Mouse (Mus musculus): ENCODE results near the gene Cldn24.

The Cldn24 gene

GRCm38 (mm10) chr8:47823777-47824176 is 1.8 kb downstream of the Cldn24 start:
- in situ Hi-C loops (cut with MboI; ENCODE audit: low pct_unique_long_range_greater_than_20kb in 1 of 2, low sequenced_read_pairs in 2 of 2, unreplicated experiment in 1 of 2), result no loop called here

- in situ Hi-C loops (cut with MboI; ENCODE audit: low pct_unique_long_range_greater_than_20kb in 1 of 2, low sequenced_read_pairs in 2 of 2, unreplicated experiment in 1 of 2), result no loop called here
Measured at GRCm38 (mm10) chr8:47824182-47824581, 2.2 kb downstream of the Cldn24 start, which contains the start of gene Cldn22. Cldn22 (plus strand) TSS chr8:47824482.

- in situ Hi-C loops (cut with MboI; ENCODE audit: low pct_unique_long_range_greater_than_20kb in 1 of 2, low sequenced_read_pairs in 2 of 2, unreplicated experiment in 1 of 2), result no loop called here
Measured at GRCm38 (mm10) chr8:47825596-47825995, 3.7 kb downstream of the Cldn24 start.

DNA sequence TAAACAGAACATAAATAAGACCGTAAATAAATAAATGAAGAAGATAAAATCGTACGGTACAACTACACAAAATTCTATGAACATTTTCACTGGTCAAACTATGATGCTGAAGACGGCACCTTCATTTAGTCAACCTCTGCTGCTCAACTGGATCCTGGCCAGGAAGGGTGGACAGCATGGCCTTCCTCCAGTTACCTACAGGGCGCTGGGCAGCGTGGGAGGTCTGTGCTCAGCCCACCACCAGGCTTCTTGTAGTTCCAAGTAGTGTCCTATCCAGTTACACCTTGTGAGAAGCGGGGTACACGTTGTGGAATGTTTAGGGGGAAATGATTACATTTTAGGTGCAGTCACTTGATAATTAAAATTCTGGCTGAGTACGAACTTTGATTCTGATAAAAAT is 5.0 kb downstream of the Cldn24 start:
- in situ Hi-C loops (cut with MboI; ENCODE audit: low pct_unique_long_range_greater_than_20kb in 1 of 2, low sequenced_read_pairs in 2 of 2, unreplicated experiment in 1 of 2), result no loop called here

DNA sequence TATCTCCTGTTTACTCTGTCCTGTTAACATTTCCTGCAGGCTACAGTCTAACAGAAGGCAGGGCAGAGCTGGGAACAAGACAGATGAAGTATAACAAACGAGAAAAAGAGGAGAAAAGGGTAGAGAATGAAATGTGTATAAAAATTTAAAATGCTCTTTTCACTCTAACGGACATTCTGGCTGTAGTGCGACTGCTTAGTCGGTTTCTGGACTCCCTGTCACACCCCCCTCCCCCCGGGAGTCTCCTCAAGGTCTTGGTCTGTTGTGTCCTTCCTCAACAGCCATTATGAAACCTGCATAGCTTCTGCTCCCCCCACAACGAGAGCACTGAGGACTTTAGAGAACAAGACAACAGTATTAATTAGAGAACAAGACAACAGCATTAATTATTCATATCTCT is 10.7 kb downstream of the Cldn24 start:
- in situ Hi-C loops (cut with MboI; ENCODE audit: low pct_unique_long_range_greater_than_20kb in 1 of 2, low sequenced_read_pairs in 2 of 2, unreplicated experiment in 1 of 2), result loop anchor here in 1 of 2 experiments (10.0 kb wide), 1 partner anchor 88 kb away; no protein-coding TSS in a partner anchor

- in situ Hi-C loops (cut with MboI; ENCODE audit: low pct_unique_long_range_greater_than_20kb in 1 of 2, low sequenced_read_pairs in 2 of 2, unreplicated experiment in 1 of 2), result loop anchor here in 1 of 2 experiments (10.0 kb wide), 1 partner anchor 89 kb away; no protein-coding TSS in a partner anchor
Measured at GRCm38 (mm10) chr8:47833944-47834343, 12.0 kb downstream of the Cldn24 start.

- in situ Hi-C loops (cut with MboI; ENCODE audit: low pct_unique_long_range_greater_than_20kb in 1 of 2, low sequenced_read_pairs in 2 of 2, unreplicated experiment in 1 of 2), result loop anchor here in 1 of 2 experiments (10.0 kb wide), 1 partner anchor 98 kb away; no protein-coding TSS in a partner anchor
Measured at GRCm38 (mm10) chr8:47843063-47843462, 21.1 kb downstream of the Cldn24 start.

- in situ Hi-C loops (cut with MboI; ENCODE audit: low pct_unique_long_range_greater_than_20kb in 1 of 2, low sequenced_read_pairs in 2 of 2, unreplicated experiment in 1 of 2), result loop anchor here in 1 of 2 experiments (10.0 kb wide), 1 partner anchor 99 kb away; no protein-coding TSS in a partner anchor
Measured at GRCm38 (mm10) chr8:47843651-47844050, 21.7 kb downstream of the Cldn24 start.

DNA sequence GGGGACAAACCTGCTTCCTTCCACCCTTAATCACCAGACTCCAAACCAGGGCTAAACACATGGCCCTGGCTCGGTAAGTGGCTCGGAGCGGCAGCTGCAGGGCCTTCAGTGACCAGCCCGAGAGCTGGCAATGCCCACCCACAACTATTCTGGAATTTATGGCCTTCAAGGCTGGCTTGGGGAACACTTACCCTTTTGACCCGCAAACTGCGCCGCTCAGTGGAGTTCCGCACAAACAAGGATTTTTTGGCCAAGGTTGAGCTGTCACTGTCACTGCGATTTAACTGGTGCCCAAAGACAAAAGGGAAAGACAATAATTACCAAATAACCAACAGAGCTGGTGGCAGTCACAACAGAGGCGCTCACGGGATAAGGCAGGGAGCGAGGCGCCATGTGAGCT is 24.0 kb downstream of the Cldn24 start:
- in situ Hi-C loops (cut with MboI; ENCODE audit: low pct_unique_long_range_greater_than_20kb in 1 of 2, low sequenced_read_pairs in 2 of 2, unreplicated experiment in 1 of 2), result loop anchor here in 1 of 2 experiments (10.0 kb wide), 1 partner anchor 101 kb away; no protein-coding TSS in a partner anchor

GRCm38 (mm10) chr8:47847161-47847560 is 25.2 kb downstream of the Cldn24 start:
- in situ Hi-C loops (cut with MboI; ENCODE audit: low pct_unique_long_range_greater_than_20kb in 1 of 2, low sequenced_read_pairs in 2 of 2, unreplicated experiment in 1 of 2), result loop anchor here in 1 of 2 experiments (10.0 kb wide), 1 partner anchor 102 kb away; no protein-coding TSS in a partner anchor

DNA sequence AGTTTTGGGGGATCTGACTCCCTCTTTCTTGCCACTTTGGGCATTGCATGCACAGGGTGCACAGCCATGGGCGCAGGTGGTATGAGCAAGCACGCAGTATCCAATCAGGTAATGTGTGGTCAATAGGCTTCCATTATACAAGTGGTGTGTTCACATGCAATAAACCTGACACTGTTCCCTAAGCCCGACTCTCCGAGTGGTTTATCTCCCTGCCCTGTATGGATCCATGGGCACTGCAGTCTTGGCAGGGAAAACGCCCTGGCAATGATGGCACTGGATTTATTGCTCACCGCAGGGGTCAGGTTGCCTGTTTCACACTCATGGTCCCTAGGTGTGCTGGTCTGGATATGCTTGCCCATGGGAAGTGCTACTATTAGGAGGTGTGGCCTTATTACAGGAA is 26.0 kb downstream of the Cldn24 start:
- in situ Hi-C loops (cut with MboI; ENCODE audit: low pct_unique_long_range_greater_than_20kb in 1 of 2, low sequenced_read_pairs in 2 of 2, unreplicated experiment in 1 of 2), result loop anchor here in 1 of 2 experiments (10.0 kb wide), 1 partner anchor 103 kb away; no protein-coding TSS in a partner anchor

DNA sequence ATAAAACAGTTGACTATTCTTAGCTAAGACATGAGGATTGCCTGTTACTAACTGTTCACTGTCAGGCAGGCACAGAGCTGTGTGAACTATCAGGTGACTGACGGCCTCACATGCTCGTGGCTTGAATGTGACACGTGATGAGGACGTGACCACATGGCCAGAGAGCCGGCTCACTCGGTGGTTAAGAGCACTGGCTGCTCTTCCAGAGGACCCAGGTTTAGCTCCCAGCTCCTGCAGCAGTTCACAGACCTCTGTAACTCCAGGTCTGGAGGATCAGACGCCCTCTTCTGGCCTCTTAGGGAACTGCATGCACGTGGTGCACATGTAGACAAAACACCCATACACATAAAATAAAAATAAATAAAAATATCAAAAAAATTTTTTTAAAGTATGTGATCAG is 27.9 kb downstream of the Cldn24 start:
- in situ Hi-C loops (cut with MboI; ENCODE audit: low pct_unique_long_range_greater_than_20kb in 1 of 2, low sequenced_read_pairs in 2 of 2, unreplicated experiment in 1 of 2), result loop anchor here in 1 of 2 experiments (10.0 kb wide), 1 partner anchor 105 kb away; no protein-coding TSS in a partner anchor

DNA sequence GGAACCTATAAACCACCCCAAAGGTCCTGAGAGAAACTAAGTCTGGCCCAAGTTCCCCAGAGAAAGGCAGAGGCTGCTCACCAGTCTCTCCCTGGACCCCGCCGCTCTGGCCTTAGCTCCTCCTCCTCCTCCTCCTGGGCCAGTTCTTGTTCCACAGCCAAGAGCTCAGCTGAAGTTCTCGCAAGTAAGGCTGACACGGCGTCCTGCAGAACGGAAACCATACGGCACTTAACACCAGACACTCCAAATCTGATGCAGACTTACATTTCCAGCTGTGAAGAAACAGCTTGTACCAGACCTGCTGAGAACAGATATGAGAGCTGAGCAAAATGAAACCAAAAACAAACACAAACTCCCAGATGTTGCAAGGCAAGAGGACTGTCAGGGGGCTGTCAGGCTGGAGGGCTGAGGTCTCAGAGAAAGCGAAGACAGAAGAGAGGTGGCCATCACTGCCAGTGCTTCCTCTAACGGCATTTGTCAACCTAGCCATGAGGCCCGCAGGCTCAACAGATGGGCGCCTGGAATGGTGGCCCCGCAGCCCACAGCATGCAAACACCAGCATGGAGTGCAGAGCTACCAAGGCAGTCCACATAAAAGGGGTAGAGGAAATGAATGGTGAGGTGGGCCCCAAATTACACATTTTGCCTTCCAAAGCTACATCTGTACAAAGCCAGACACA is 30.0 kb downstream of the Cldn24 start:
- in situ Hi-C loops (cut with MboI; ENCODE audit: low pct_unique_long_range_greater_than_20kb in 1 of 2, low sequenced_read_pairs in 2 of 2, unreplicated experiment in 1 of 2), result no loop called here

GRCm38 (mm10) chr8:47852737-47853136 is 30.8 kb downstream of the Cldn24 start:
- in situ Hi-C loops (cut with MboI; ENCODE audit: low pct_unique_long_range_greater_than_20kb in 1 of 2, low sequenced_read_pairs in 2 of 2, unreplicated experiment in 1 of 2), result no loop called here

DNA sequence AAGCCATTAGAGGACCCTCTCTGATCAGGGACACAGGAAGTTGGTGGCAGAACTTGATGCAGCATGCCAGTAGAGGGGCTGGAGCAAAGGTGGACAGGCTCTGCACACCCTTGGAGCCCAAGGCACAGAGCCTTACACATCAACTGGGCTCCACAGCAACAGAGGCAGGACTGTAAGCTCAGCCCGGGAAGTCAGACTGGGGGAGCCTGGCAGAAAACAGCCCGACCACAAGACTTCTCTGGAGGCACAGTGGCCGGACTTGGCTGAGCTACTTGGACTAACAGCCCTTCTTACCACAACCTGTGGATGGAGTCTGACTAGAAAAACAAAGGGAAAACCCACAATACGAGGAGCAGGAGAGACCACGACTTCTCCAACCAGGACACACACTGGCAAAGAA is 31.4 kb downstream of the Cldn24 start:
- in situ Hi-C loops (cut with MboI; ENCODE audit: low pct_unique_long_range_greater_than_20kb in 1 of 2, low sequenced_read_pairs in 2 of 2, unreplicated experiment in 1 of 2), result no loop called here

DNA sequence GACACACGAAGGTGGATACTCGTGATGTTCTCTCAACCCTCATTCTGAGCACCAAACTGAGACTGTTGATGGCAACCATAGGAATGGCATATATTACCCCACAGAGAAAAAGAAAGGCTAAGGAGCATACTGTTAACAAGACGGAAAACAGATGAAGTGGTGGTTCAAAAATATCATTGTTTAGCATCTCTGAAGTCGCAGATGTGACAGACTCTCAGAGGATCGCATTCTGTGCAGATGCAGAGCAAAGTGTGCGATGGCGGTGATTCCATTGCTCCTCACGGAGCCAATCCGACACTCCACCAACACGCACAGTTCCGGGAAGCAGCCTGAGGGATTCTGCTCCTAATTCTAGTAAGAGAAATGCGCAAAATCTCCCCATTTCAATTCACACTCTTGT is 37.3 kb downstream of the Cldn24 start:
- in situ Hi-C loops (cut with MboI; ENCODE audit: low pct_unique_long_range_greater_than_20kb in 1 of 2, low sequenced_read_pairs in 2 of 2, unreplicated experiment in 1 of 2), result no loop called here

DNA sequence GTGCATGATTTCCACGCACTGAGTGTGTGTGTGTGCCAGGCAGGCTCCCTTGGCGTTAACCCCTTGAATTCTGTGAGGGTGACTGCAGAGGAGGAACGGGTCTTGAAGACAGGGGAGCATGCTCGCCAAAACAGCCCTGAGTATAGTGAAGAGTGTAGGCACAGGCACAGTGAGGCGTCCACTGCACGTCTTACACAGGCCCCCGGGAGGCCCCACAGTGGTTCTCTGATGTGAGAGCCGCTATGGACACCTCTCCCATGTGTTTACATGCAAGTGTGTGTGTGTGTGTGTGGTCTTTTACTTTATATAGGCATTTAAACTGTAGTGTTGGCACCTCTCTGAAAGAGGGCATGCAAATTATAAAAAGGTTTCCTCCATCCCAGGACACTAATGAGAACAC is 44.6 kb downstream of the Cldn24 start:
- in situ Hi-C loops (cut with MboI; ENCODE audit: low pct_unique_long_range_greater_than_20kb in 1 of 2, low sequenced_read_pairs in 2 of 2, unreplicated experiment in 1 of 2), result no loop called here

GRCm38 (mm10) chr8:47867067-47867466 is 45.1 kb downstream of the Cldn24 start:
- in situ Hi-C loops (cut with MboI; ENCODE audit: low pct_unique_long_range_greater_than_20kb in 1 of 2, low sequenced_read_pairs in 2 of 2, unreplicated experiment in 1 of 2), result no loop called here

Data from mouse embryonic stem cell (cell line).